Mouse (Mus musculus) limb, embryonic 13.5 days (tissue): ENCODE results near the gene 2310030G06Rik. TPM values are rescaled to one million over a fixed set of nuclear protein-coding genes. Genes with fewer than 3 reads are reported as not detected.

Experiments
- ATAC-seq: fragments of 200-750 bp; cut with Nextera tagmentation; 2 replicates; pipeline ENCODE4 v1.8.0; 2017; ENCODE audit warnings: low read depth, moderate number of reproducible peaks, moderate TSS enrichment; ENCODE audit not compliant: low FRiP score
- H3K27ac ChIP-seq: fragments of 300-500 bp; sonication (generic); 2 replicates; pipeline ENCODE4 v1.5.1; 2015; ENCODE audit warnings: inconsistent platforms, mild to moderate bottlenecking, moderate library complexity
- H3K27me3 ChIP-seq: fragments of 300-500 bp; sonication (generic); 2 replicates; pipeline ENCODE4 v1.6.1; 2015; ENCODE audit warnings: mild to moderate bottlenecking, inconsistent platforms
- H3K36me3 ChIP-seq: fragments of 300-500 bp; sonication (generic); 2 replicates; pipeline ENCODE4 v1.6.1; 2015; ENCODE audit warnings: inconsistent platforms, mild to moderate bottlenecking, moderate library complexity
- H3K4me1 ChIP-seq: fragments of 300-500 bp; sonication (generic); 2 replicates; pipeline ENCODE4 v1.6.1; 2015; ENCODE audit warnings: inconsistent platforms
- H3K4me2 ChIP-seq: fragments of 300-500 bp; sonication (generic); replicated peaks from 2 replicates; pipeline ENCODE4 v1.6.1; 2015; ENCODE audit warnings: inconsistent platforms, mild to moderate bottlenecking, moderate library complexity
- H3K4me3 ChIP-seq: fragments of 300-500 bp; sonication (generic); 2 replicates; pipeline ENCODE4 v1.5.1; 2015; ENCODE audit warnings: moderate library complexity, mild to moderate bottlenecking, inconsistent platforms
- H3K9ac ChIP-seq: fragments of 300-500 bp; sonication (generic); 2 replicates; pipeline ENCODE4 v1.6.1; 2015; ENCODE audit warnings: mild to moderate bottlenecking, inconsistent platforms
- H3K9me3 ChIP-seq: fragments of 300-500 bp; sonication (generic); 2 replicates; pipeline ENCODE4 v1.6.1; 2016; ENCODE audit warnings: inconsistent platforms
- WGBS: fragments of 180-500 bp; shearing (Covaris S2); methylation state at CpG from one replicate; pipeline ENCODE4 v1.1.7; 2015; 5-methylcytosine and 5-hydroxymethylcytosine counted together
- polyA plus RNA-seq: library from polyadenylated mRNA; unstranded; fragments of >200 nt; fragmentation: Nextera tagmentation; extraction: Ambion mirVana; gene quantifications from 2 replicates; pipeline ENCODE4 v1.2.1, GENCODE M21; 2015

2310030G06Rik gene
- polyA plus RNA-seq, 1 experiment from 2014 or later, result 4.7 TPM

DNA sequence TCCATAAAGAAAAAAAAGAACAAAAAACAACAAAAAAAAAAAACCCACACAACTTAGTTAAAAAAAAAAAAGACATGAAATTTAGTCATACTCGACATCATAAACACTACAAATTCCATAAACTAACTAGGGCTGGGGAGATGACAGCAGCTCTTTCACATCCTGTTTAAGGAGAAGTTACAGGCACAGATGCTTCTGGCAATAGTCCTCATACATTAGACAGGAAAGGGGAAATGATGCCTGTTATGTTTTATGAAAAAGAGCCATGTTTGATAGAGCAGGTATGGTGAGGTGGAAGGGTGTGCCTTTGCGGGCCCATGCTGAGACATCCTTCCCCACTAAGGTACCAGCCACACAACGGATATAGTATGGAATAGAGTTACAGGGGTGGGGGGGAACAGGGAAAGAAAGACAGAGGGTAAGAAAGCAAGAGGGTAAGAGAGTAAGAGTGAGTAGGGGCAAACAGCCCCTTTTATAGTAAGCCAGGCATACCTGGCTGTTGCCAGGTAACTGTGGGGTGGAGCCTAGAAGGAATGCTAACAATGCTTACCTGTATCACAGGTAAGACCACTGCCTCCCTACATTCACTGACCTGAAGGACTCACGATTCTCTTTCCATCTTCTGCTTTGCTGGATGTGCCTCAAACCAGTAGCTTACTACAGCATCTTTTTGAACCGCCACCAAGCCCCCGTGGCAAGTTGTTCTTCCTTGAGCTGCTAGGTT lies 15.3 kb upstream of the 2310030G06Rik start:
- no peaks in the 10 kb centered on the region; the same call in 1 of the 2 replicates for H3K36me3 ChIP-seq
- H3K27me3 ChIP-seq, result no peaks in the 10 kb centered on the region
- H3K4me1 ChIP-seq, result no peaks in the 10 kb centered on the region
- H3K4me3 ChIP-seq, result no peak overlapping the region
- no peak overlapping the region for H3K4me2 ChIP-seq
- WGBS, result 64% methylated on average over 6 of the region's 6 CpGs
- no peak overlapping the region for H3K9ac ChIP-seq
- no peak overlapping the region for H3K27ac ChIP-seq
- H3K9me3 ChIP-seq, result no peaks in the 10 kb centered on the region
- ATAC-seq, result no peak

- Histone ChIP-seq H3K36me3 (no peaks in the 10 kb centered on the region), H3K27me3 (peaks cover 8% of the 10 kb centered on the region), H3K27ac (no peak overlapping the region), H3K4me1 (peaks cover 9% of the 10 kb centered on the region), H3K9ac (no peak overlapping the region), H3K4me2 (no peak overlapping the region), H3K9me3 (no peaks in the 10 kb centered on the region), H3K4me3 (no peak overlapping the region)
- 40% methylated on average over 5 of the region's 5 CpGs for WGBS
- no peak for ATAC-seq
Observed at GRCm38 (mm10) chr9:50756711-50757110, 10.4 kb upstream of the 2310030G06Rik start.

DNA sequence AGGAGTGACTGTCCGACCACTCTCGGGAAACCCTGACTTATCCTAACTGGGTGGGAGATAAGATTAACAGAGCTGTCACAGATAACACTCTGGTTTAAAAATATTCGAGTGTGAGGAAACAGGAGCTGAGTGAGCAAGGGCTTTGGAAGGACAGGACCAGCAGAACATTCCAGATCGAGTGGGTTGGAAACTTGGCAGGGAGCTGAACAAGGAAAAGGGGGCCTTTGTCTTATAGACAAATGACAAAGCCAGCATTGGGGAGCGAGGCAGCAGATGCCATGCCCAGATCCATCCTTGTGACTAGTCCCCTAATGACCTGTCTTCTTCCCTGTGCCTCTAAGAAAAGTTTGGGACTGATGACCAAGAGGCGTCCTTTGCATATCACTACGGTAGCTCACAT lies 7.6 kb upstream of the 2310030G06Rik start:
- no peak overlapping the region for H3K9ac ChIP-seq
- H3K27ac ChIP-seq, result no peak overlapping the region
- WGBS, result 73% methylated on average over 7 of the region's 7 CpGs
- H3K27me3 ChIP-seq, result peaks cover 10% of the 10 kb centered on the region
- peak overlapping the region; percentile 19; the same call in 1 of the 2 replicates for H3K4me2 ChIP-seq
- ATAC-seq, result no peak
- H3K4me1 ChIP-seq, result peaks cover 18% of the 10 kb centered on the region
- H3K9me3 ChIP-seq, result no peaks in the 10 kb centered on the region
- no peaks in the 10 kb centered on the region for H3K36me3 ChIP-seq
- H3K4me3 ChIP-seq, result peak overlapping the region; percentile 7

DNA sequence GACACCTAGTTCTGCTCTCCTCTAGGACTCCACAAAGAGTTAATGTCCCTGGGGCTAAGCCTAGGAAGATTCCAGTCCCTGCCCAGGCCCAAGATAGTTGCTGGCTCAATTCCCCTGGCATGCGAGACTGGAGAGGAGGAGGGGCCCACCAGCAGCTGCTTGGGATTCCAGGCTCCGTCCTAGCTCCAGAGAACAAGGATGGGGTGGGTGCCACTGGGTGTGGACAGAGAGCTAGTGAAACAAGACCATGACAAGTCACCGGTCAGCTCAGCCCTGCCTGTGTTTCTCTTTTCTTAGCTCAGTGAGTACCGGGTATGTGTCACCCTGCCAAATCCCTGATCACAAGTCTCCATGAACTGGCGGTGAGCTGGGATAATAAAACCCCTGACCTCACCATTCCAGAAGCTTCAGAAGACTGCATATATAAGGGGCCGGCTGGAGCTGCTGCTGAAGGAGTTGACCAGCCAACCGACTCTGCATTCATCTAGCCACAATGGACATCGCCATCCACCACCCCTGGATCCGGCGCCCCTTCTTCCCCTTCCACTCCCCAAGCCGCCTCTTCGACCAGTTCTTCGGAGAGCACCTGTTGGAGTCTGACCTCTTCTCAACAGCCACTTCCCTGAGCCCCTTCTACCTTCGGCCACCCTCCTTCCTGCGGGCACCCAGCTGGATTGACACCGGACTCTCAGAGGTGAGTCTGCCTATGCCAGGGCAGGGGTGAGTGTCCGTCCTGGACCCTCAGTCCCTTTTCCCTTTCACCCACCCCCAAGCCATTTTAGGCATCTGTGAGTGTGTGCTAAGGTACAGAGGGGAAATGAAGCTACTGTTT lies 6.7 kb upstream of the 2310030G06Rik start:
- no peak overlapping the region for H3K9ac ChIP-seq
- peak; percentile 72; the same call in 1 of the 2 replicates for ATAC-seq
- no peak overlapping the region for H3K4me2 ChIP-seq
- 64% methylated on average over 17 of the region's 17 CpGs for WGBS
- H3K4me1 ChIP-seq, result peaks cover 18% of the 10 kb centered on the region
- peak overlapping the region; percentile 7; the same call in 1 of the 2 replicates for H3K4me3 ChIP-seq
- peaks cover 10% of the 10 kb centered on the region for H3K27me3 ChIP-seq
- H3K36me3 ChIP-seq, result no peaks in the 10 kb centered on the region
- H3K9me3 ChIP-seq, result no peaks in the 10 kb centered on the region
- H3K27ac ChIP-seq, result 0 out of 2 replicates have a peak overlapping the region, but pooled peaks have one; percentile 22

- H3K4me3 ChIP-seq, result peak within 1 kb of the TSS; percentile 12; the same call in 1 of the 2 replicates
- peak within 1 kb of the TSS; percentile 23 for H3K4me2 ChIP-seq
- no peaks in the 10 kb centered on the region for H3K9me3 ChIP-seq
- peaks cover 18% of the 10 kb centered on the region for H3K4me1 ChIP-seq
- 65% methylated on average over 14 of the region's 14 CpGs for WGBS
- H3K36me3 ChIP-seq, result no peaks in the 10 kb centered on the region
- ATAC-seq, result peak; percentile 86
- 0 out of 2 replicates have a peak within 1 kb of the TSS, but pooled peaks have one; percentile 4 for H3K9ac ChIP-seq
- peaks cover 10% of the 10 kb centered on the region for H3K27me3 ChIP-seq
- 0 out of 2 replicates have a peak within 1 kb of the TSS, but pooled peaks have one; percentile 22 for H3K27ac ChIP-seq
Observed at GRCm38 (mm10) chr9:50752054-50752602, 5.8 kb upstream of the 2310030G06Rik start, which contains the start of gene Hspb2. Gene Hspb2 (minus strand): TSS chr9:50752354.

DNA sequence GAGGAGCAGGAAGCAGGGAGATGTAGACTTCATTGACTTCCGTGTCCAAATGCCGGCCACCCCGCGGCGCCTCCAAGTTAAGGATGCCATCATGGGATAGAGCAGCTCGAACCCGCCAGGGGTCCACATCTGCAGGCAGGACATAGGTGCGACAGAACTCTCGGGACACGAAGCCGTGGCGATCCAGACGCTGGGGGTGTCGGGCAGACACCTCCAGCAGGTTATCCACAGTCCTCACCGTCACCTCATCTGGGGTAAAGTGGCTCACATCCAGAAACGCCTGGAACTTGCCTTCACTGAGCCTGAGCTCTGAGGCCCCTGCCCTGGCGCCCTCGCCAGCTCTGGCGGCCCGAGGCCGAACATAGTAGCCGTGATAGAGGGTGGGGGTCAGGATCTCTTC lies 5.0 kb upstream of the 2310030G06Rik start, which contains the start of gene Cryab:
Gene Cryab, plus strand, starts transcription at position 3 of the 400 bp plus-strand sequence.
- Histone ChIP-seq H3K9ac (0 out of 2 replicates have a peak within 1 kb of the TSS, but pooled peaks have one; percentile 4), H3K36me3 (no peaks in the 10 kb centered on the region), H3K27me3 (peaks cover 12% of the 10 kb centered on the region), H3K9me3 (no peaks in the 10 kb centered on the region), H3K27ac (0 out of 2 replicates have a peak within 1 kb of the TSS, but pooled peaks have one; percentile 7), H3K4me3 (peak within 1 kb of the TSS; percentile 12; the same call in 1 of the 2 replicates), H3K4me2 (peak within 1 kb of the TSS; percentile 23), H3K4me1 (peaks cover 23% of the 10 kb centered on the region)
- ATAC-seq, result no peak
- 68% methylated on average over 22 of the region's 22 CpGs for WGBS

GRCm38 (mm10) chr9:50750706-50751105 lies 4.4 kb upstream of the 2310030G06Rik start:
- Histone ChIP-seq H3K27ac (no peak overlapping the region), H3K9ac (no peak overlapping the region), H3K4me1 (peaks cover 29% of the 10 kb centered on the region), H3K9me3 (no peaks in the 10 kb centered on the region), H3K36me3 (no peaks in the 10 kb centered on the region), H3K27me3 (peaks cover 18% of the 10 kb centered on the region), H3K4me3 (no peak overlapping the region), H3K4me2 (peak overlapping the region; percentile 23)
- no peak for ATAC-seq
- 80% methylated on average over 6 of the region's 6 CpGs for WGBS

DNA sequence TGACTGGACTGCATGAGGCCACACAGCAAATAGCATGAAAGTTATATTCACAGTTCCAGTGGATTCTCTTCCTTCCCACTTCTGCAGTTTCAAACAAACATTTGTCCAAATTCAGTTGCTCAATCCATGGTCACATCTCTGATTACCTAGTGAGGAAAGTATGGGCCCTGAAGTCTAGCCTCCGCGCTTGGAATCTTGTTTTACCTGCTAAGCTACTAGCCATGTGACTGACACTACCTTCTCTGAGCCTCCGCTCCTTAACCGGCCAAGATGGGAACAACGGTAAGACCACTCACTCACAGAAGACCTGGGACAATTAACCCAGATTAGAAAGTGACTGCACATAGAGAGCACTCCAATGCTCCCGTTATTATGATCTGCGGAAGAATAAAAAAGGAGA lies 530 bp downstream of the 2310030G06Rik start:
- no peaks in the 10 kb centered on the region for H3K36me3 ChIP-seq
- H3K4me1 ChIP-seq, result peaks cover 14% of the 10 kb centered on the region
- H3K9me3 ChIP-seq, result no peaks in the 10 kb centered on the region
- no peak for ATAC-seq
- peak overlapping the region; percentile 43 for H3K4me3 ChIP-seq
- peaks cover 8% of the 10 kb centered on the region; the same call in 1 of the 2 replicates for H3K27me3 ChIP-seq
- WGBS, result 9% methylated on average over 7 of the region's 7 CpGs
- H3K4me2 ChIP-seq, result peak overlapping the region; percentile 69
- H3K27ac ChIP-seq, result no peak overlapping the region
- H3K9ac ChIP-seq, result peak overlapping the region; percentile 56; the same call in 1 of the 2 replicates

DNA sequence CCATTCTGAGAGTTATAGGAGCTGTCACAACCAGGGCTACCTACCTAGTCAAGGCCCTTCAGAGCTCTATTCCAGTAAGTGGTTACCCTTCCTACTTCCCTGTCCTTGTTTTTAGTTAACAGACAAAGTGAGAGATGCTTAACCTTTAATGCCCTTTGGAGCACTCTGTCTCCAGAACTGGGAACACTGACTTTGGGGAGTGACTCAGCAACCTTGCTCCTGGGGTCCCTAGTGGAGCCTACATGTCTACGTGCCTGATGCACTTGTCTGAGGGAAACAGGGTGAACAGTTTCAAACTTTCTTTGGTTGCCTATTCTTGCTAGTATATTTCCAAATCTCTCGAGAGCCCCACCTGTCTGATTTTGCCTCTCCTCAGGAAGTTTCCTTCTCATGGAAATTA lies 3.6 kb downstream of the 2310030G06Rik start:
- Histone ChIP-seq H3K27ac (no peak overlapping the region), H3K4me3 (no peak overlapping the region), H3K36me3 (no peaks in the 10 kb centered on the region), H3K9ac (no peak overlapping the region), H3K9me3 (no peaks in the 10 kb centered on the region), H3K27me3 (peaks cover 8% of the 10 kb centered on the region; the same call in 1 of the 2 replicates), H3K4me1 (peaks cover 17% of the 10 kb centered on the region), H3K4me2 (no peak overlapping the region)
- WGBS, result 72% methylated on average over 2 of the region's 2 CpGs
- no peak for ATAC-seq

GRCm38 (mm10) chr9:50742261-50742660 lies 4.1 kb downstream of the 2310030G06Rik start:
- Histone ChIP-seq H3K9me3 (no peaks in the 10 kb centered on the region), H3K9ac (no peak overlapping the region), H3K4me2 (no peak overlapping the region), H3K4me1 (peaks cover 17% of the 10 kb centered on the region), H3K36me3 (no peaks in the 10 kb centered on the region), H3K4me3 (no peak overlapping the region), H3K27me3 (peaks cover 8% of the 10 kb centered on the region; the same call in 1 of the 2 replicates), H3K27ac (no peak overlapping the region)
- 90% methylated on average over 3 of the region's 3 CpGs for WGBS
- no peak for ATAC-seq

GRCm38 (mm10) chr9:50740867-50741784 lies 5.2 kb downstream of the 2310030G06Rik start:
- no peaks in the 10 kb centered on the region for H3K36me3 ChIP-seq
- H3K27me3 ChIP-seq, result peaks cover 5% of the 10 kb centered on the region; the same call in 1 of the 2 replicates
- H3K27ac ChIP-seq, result no peak overlapping the region
- H3K4me2 ChIP-seq, result no peak overlapping the region
- 81% methylated on average over 14 of the region's 14 CpGs for WGBS
- no peak overlapping the region for H3K9ac ChIP-seq
- H3K9me3 ChIP-seq, result no peaks in the 10 kb centered on the region
- peaks cover 10% of the 10 kb centered on the region for H3K4me1 ChIP-seq
- no peak for ATAC-seq
- no peak overlapping the region for H3K4me3 ChIP-seq
